Mouse (Mus musculus): ENCODE measurements at regions not wholly inside any gene's neighbourhood (a gene's known extent, or its start where the extent isn't known, plus 50 kb on each side); places are given as distances from the start of the nearest gene placed in this dataset.

GRCm38 (mm10) chr12:98046459-98047440 lies 212.5 kb downstream of the Galc start:
- Histone ChIP-seq H3K4me3 (ENCODE audit: insufficient read depth in 1 of 2, low read depth in 1 of 2, low read length in 2 of 2, poor library complexity in 1 of 2, severe bottlenecking in 1 of 2) (no peak overlapping the region), H3K36me3 (ENCODE audit: control insufficient read depth, insufficient read depth, low read length, poor library complexity, severe bottlenecking) (no peaks in the 10 kb centered on the region), H3K9ac (ENCODE audit: insufficient read depth, low read depth, low read length, poor library complexity, severe bottlenecking) (no peak overlapping the region), H3K27ac (ENCODE audit: insufficient read depth, low read depth, low read length, poor library complexity, severe bottlenecking) (no peak overlapping the region), H3K9me3 (ENCODE audit: control insufficient read depth, insufficient read depth, low read depth, low read length) (no peaks in the 10 kb centered on the region), H3K4me1 (ENCODE audit: control insufficient read depth in 2 of 2, insufficient read depth in 2 of 2, low read length in 2 of 2, poor library complexity in 1 of 2) (no peaks in the 10 kb centered on the region)
- in situ Hi-C loops (cut with MboI; ENCODE audit: low sequenced_read_pairs in 2 of 2, unreplicated experiment in 2 of 2) = no loop called here
- no peak for DNase-seq (ENCODE audit: low read depth, low spot score)
- no peak for TF ChIP-seq ZC3H11A (IDR thresholded peaks at IDR 0.05; ENCODE audit: borderline replicate concordance, low read depth, low read length)
- TF ChIP-seq HCFC1 (IDR thresholded peaks at IDR 0.05; ENCODE audit: borderline replicate concordance, insufficient read depth, low read length) = no peak
- no peak for TF ChIP-seq ZNF384 (IDR thresholded peaks at IDR 0.05; ENCODE audit: low read depth, low read length)
- no peak for TF ChIP-seq MAFK (IDR thresholded peaks at IDR 0.05; ENCODE audit: insufficient read depth, low read depth, low read length)
- TF ChIP-seq CHD2 (IDR thresholded peaks at IDR 0.05; ENCODE audit: low read depth, low read length) = no peak

- Histone ChIP-seq H3K36me3 (ENCODE audit: control insufficient read depth, insufficient read depth, low read length, poor library complexity, severe bottlenecking) (no peaks in the 10 kb centered on the region), H3K9ac (ENCODE audit: insufficient read depth, low read depth, low read length, poor library complexity, severe bottlenecking) (no peak overlapping the region), H3K4me3 (ENCODE audit: insufficient read depth in 1 of 2, low read depth in 1 of 2, low read length in 2 of 2, poor library complexity in 1 of 2, severe bottlenecking in 1 of 2) (no peak overlapping the region), H3K9me3 (ENCODE audit: control insufficient read depth, insufficient read depth, low read depth, low read length) (no peaks in the 10 kb centered on the region), H3K4me1 (ENCODE audit: control insufficient read depth in 2 of 2, insufficient read depth in 2 of 2, low read length in 2 of 2, poor library complexity in 1 of 2) (no peaks in the 10 kb centered on the region), H3K27ac (ENCODE audit: insufficient read depth, low read depth, low read length, poor library complexity, severe bottlenecking) (no peak overlapping the region)
- no peak for DNase-seq (ENCODE audit: low read depth, low spot score)
- in situ Hi-C loops (cut with MboI; ENCODE audit: low sequenced_read_pairs in 2 of 2, unreplicated experiment in 2 of 2) = no loop called here
- TF ChIP-seq HCFC1 (IDR thresholded peaks at IDR 0.05; ENCODE audit: borderline replicate concordance, insufficient read depth, low read length) = no peak
- TF ChIP-seq MAFK (IDR thresholded peaks at IDR 0.05; ENCODE audit: insufficient read depth, low read depth, low read length) = no peak
- TF ChIP-seq ZC3H11A (IDR thresholded peaks at IDR 0.05; ENCODE audit: borderline replicate concordance, low read depth, low read length) = no peak
- no peak for TF ChIP-seq CHD2 (IDR thresholded peaks at IDR 0.05; ENCODE audit: low read depth, low read length)
- no peak for TF ChIP-seq ZNF384 (IDR thresholded peaks at IDR 0.05; ENCODE audit: low read depth, low read length)
Measured at GRCm38 (mm10) chr12:98045784-98046458, 213.3 kb downstream of the Galc start.

- no peaks in the 10 kb centered on the region for H3K9me3 ChIP-seq (ENCODE audit: control insufficient read depth, insufficient read depth, low read depth, low read length)
- H3K9ac ChIP-seq (ENCODE audit: insufficient read depth, low read depth, low read length, poor library complexity, severe bottlenecking) = no peak overlapping the region
- H3K27ac ChIP-seq (ENCODE audit: insufficient read depth, low read depth, low read length, poor library complexity, severe bottlenecking) = no peak overlapping the region
- no peak overlapping the region for H3K4me3 ChIP-seq (ENCODE audit: insufficient read depth in 1 of 2, low read depth in 1 of 2, low read length in 2 of 2, poor library complexity in 1 of 2, severe bottlenecking in 1 of 2)
- in situ Hi-C loops (cut with MboI; ENCODE audit: low sequenced_read_pairs in 2 of 2, unreplicated experiment in 2 of 2) = no loop called here
- DNase-seq (ENCODE audit: low read depth, low spot score) = no peak
- no peaks in the 10 kb centered on the region for H3K36me3 ChIP-seq (ENCODE audit: control insufficient read depth, insufficient read depth, low read length, poor library complexity, severe bottlenecking)
- TF ChIP-seq ZC3H11A (IDR thresholded peaks at IDR 0.05; ENCODE audit: borderline replicate concordance, low read depth, low read length) (no peak), MAFK (IDR thresholded peaks at IDR 0.05; ENCODE audit: insufficient read depth, low read depth, low read length) (no peak), HCFC1 (IDR thresholded peaks at IDR 0.05; ENCODE audit: borderline replicate concordance, insufficient read depth, low read length) (no peak), CHD2 (IDR thresholded peaks at IDR 0.05; ENCODE audit: low read depth, low read length) (no peak), ZNF384 (IDR thresholded peaks at IDR 0.05; ENCODE audit: low read depth, low read length) (no peak)
- H3K4me1 ChIP-seq (ENCODE audit: control insufficient read depth in 2 of 2, insufficient read depth in 2 of 2, low read length in 2 of 2, poor library complexity in 1 of 2) = no peaks in the 10 kb centered on the region
Measured at GRCm38 (mm10) chr12:98043436-98043835, 215.8 kb downstream of the Galc start.

DNA sequence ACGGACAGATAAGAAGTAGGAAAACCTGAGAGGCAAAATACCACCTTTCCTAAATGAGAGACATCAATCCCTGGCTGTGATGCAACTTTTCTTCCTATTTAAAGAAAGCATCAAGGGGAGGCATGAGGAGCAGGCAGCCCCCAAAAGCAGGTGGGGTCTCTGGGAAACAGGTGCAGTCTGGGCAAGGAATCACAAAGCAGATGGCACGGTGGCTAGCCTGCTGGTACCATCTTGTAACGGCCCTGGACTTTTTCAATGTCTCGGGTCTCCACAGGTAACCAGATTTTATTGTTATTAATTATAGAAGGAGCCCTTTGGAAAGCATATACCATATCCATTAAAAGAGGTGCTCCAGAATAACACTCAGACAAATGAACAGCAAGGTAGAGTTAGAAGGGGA lies 219.6 kb downstream of the Galc start:
- H3K4me1 ChIP-seq (ENCODE audit: control insufficient read depth in 2 of 2, insufficient read depth in 2 of 2, low read length in 2 of 2, poor library complexity in 1 of 2) = no peaks in the 10 kb centered on the region
- H3K4me3 ChIP-seq (ENCODE audit: insufficient read depth in 1 of 2, low read depth in 1 of 2, low read length in 2 of 2, poor library complexity in 1 of 2, severe bottlenecking in 1 of 2) = no peak overlapping the region
- in situ Hi-C loops (cut with MboI; ENCODE audit: low sequenced_read_pairs in 2 of 2, unreplicated experiment in 2 of 2) = no loop called here
- no peaks in the 10 kb centered on the region for H3K9me3 ChIP-seq (ENCODE audit: control insufficient read depth, insufficient read depth, low read depth, low read length)
- H3K9ac ChIP-seq (ENCODE audit: insufficient read depth, low read depth, low read length, poor library complexity, severe bottlenecking) = no peak overlapping the region
- H3K36me3 ChIP-seq (ENCODE audit: control insufficient read depth, insufficient read depth, low read length, poor library complexity, severe bottlenecking) = no peaks in the 10 kb centered on the region
- TF ChIP-seq HCFC1 (IDR thresholded peaks at IDR 0.05; ENCODE audit: borderline replicate concordance, insufficient read depth, low read length) = no peak
- TF ChIP-seq ZNF384 (IDR thresholded peaks at IDR 0.05; ENCODE audit: low read depth, low read length) = no peak
- no peak for TF ChIP-seq ZC3H11A (IDR thresholded peaks at IDR 0.05; ENCODE audit: borderline replicate concordance, low read depth, low read length)
- TF ChIP-seq CHD2 (IDR thresholded peaks at IDR 0.05; ENCODE audit: low read depth, low read length) = no peak
- no peak for TF ChIP-seq MAFK (IDR thresholded peaks at IDR 0.05; ENCODE audit: insufficient read depth, low read depth, low read length)
- no peak overlapping the region for H3K27ac ChIP-seq (ENCODE audit: insufficient read depth, low read depth, low read length, poor library complexity, severe bottlenecking)
- no peak for DNase-seq (ENCODE audit: low read depth, low spot score)
